Mouse (Mus musculus) liver, postnatal 0 days (tissue): ENCODE results near the gene Arl6ip4.

Experiments
- CTCF ChIP-seq: sonication (generic); IDR thresholded peaks from 2 replicates; pipeline ENCODE4 v1.5.1; 2016; ENCODE audit warnings: antibody characterized with exemption, low read depth
- EP300 ChIP-seq: IDR thresholded peaks from 2 replicates; pipeline ENCODE4 v1.6.1; 2016; ENCODE audit warnings: antibody characterized with exemption, low read depth, mild to moderate bottlenecking

DNA sequence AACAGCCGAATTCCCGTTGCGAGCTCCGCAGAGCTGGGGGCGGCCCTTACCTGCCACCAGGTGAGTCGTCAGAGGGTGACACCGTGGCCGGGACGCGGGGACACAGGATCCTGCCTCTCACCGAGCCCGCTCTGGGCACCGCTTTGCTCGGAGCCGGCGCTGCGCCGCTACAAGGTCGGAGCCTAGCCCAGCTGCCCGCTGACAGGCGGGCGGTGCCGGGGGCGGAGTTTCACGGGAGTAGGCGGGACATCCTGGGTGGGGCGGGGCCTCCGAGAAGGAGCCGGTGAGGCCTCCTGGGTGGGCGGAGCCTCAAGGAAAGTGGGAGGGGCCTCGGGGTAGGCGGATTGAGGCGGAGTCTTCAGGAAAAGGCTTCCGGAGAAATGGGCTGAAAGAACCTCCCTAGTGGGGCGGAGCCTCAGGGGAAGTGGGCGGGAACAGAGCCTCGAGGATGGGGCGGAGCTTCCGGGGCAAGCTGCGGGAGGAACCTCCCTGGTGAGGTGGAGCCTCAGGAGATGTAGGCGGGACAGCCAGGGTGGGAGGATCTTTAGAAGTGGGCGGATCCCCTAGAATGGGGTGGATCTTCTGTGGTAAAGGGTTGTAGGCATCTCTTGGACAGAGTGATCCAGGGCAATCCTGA lies 20.2 kb upstream of the Arl6ip4 start, which contains the start of gene Abcb9:
- TF ChIP-seq CTCF, result no peak
- TF ChIP-seq EP300, result no peak
